Mouse (Mus musculus) ES-Bruce4 (cell line): ENCODE results near the gene Cbx5. TPM values are rescaled to one million over a fixed set of nuclear protein-coding genes. Genes with fewer than 3 reads are reported as not detected.
"Not testable (repeated sequence)": the region's sequence is repeated elsewhere in the genome, so short reads cannot be mapped to it uniquely, and the experiment has no call there.

Experiments
- H3K27ac ChIP-seq: 2 replicates; pipeline ENCODE4 v1.5.1; 2012; ENCODE audit warnings: low read length, inconsistent platforms; ENCODE audit not compliant: insufficient read depth
- H3K27me3 ChIP-seq: 2 replicates; pipeline ENCODE4 v1.6.1; 2012; ENCODE audit warnings: mild to moderate bottlenecking, low read length, inconsistent platforms; ENCODE audit not compliant: control insufficient read depth, poor library complexity, insufficient read depth, severe bottlenecking
- H3K36me3 ChIP-seq: 2 replicates; pipeline ENCODE4 v1.6.1; 2012; ENCODE audit warnings: inconsistent platforms, mild to moderate bottlenecking, low read length, moderate library complexity; ENCODE audit not compliant: control insufficient read depth, poor library complexity, insufficient read depth, severe bottlenecking
- H3K4me1 ChIP-seq: one replicate; pipeline ENCODE4 v1.8.1; 2011; ENCODE audit warnings: low read length; ENCODE audit not compliant: control insufficient read depth, insufficient read depth
- H3K4me3 ChIP-seq: 2 replicates; pipeline ENCODE4 v1.5.1; 2011; ENCODE audit warnings: low read depth, mild to moderate bottlenecking, low read length
- H3K9ac ChIP-seq: 2 replicates; pipeline ENCODE4 v1.6.1; 2012; ENCODE audit warnings: low read depth, mild to moderate bottlenecking, inconsistent platforms; ENCODE audit not compliant: poor library complexity, severe bottlenecking
- H3K9me3 ChIP-seq: replicated peaks from 2 replicates; pipeline ENCODE4 v1.6.1; 2012; ENCODE audit warnings: mild to moderate bottlenecking, low read length, inconsistent platforms; ENCODE audit not compliant: control insufficient read depth, poor library complexity, insufficient read depth, severe bottlenecking
- CTCF ChIP-seq: IDR thresholded peaks from one replicate; pipeline ENCODE4 v1.8.1; 2011; ENCODE audit warnings: low read depth, low read length
- EP300 ChIP-seq: IDR thresholded peaks from 2 replicates; pipeline ENCODE4 v1.6.1; 2011; ENCODE audit warnings: low read depth, low read length; ENCODE audit not compliant: insufficient read depth
- POLR2A ChIP-seq: IDR thresholded peaks from one replicate; pipeline ENCODE4 v1.8.1; 2011; ENCODE audit warnings: low read length; ENCODE audit not compliant: insufficient read depth
- polyA plus RNA-seq: library from polyadenylated mRNA; stranded (reverse); fragments of >200 nt; gene quantifications from 2 replicates; pipeline ENCODE4 v1.2.4, GENCODE M21; 2011; ENCODE audit warnings: low read depth; ENCODE audit not compliant: missing spikeins, insufficient read depth, insufficient read length

Cbx5 gene
- polyA plus RNA-seq, 1 experiment: 317 TPM

- Histone ChIP-seq H3K4me3 (no peak overlapping the region), H3K27ac (no peak overlapping the region), H3K4me1 (no peaks in the 10 kb centered on the region), H3K9me3 (no peaks in the 10 kb centered on the region), H3K9ac (no peak overlapping the region), H3K36me3 (peaks cover 4% of the 10 kb centered on the region), H3K27me3 (no peaks in the 10 kb centered on the region)
- no peak for TF ChIP-seq POLR2A
- no peak for TF ChIP-seq EP300
- TF ChIP-seq CTCF: no peak
Measured at GRCm38 (mm10) chr15:103252660-103253059, 13.0 kb upstream of the Cbx5 start.

- no peak for TF ChIP-seq EP300
- no peak for TF ChIP-seq CTCF
- no peak for TF ChIP-seq POLR2A
- Histone ChIP-seq H3K4me1 (no peaks in the 10 kb centered on the region), H3K27ac (no peak overlapping the region), H3K9ac (no peak overlapping the region), H3K27me3 (no peaks in the 10 kb centered on the region), H3K36me3 (peaks cover 14% of the 10 kb centered on the region), H3K9me3 (no peaks in the 10 kb centered on the region), H3K4me3 (no peak overlapping the region)
Measured at GRCm38 (mm10) chr15:103251595-103251994, 12.0 kb upstream of the Cbx5 start.

GRCm38 (mm10) chr15:103250195-103250740, 10.7 kb upstream of the Cbx5 start:
- H3K4me3 ChIP-seq: no peak overlapping the region
- H3K36me3 ChIP-seq: peaks cover 28% of the 10 kb centered on the region
- no peaks in the 10 kb centered on the region for H3K9me3 ChIP-seq
- no peak for TF ChIP-seq EP300
- peak; percentile 90 for TF ChIP-seq CTCF
- no peaks in the 10 kb centered on the region for H3K4me1 ChIP-seq
- H3K27me3 ChIP-seq: no peaks in the 10 kb centered on the region
- no peak overlapping the region for H3K9ac ChIP-seq
- no peak overlapping the region for H3K27ac ChIP-seq

GRCm38 (mm10) chr15:103249511-103249910, 9.9 kb upstream of the Cbx5 start:
- not testable (repeated sequence) for H3K4me1 ChIP-seq, H3K27ac ChIP-seq, H3K27me3 ChIP-seq, H3K9ac ChIP-seq, H3K4me3 ChIP-seq, H3K9me3 ChIP-seq
- H3K36me3 ChIP-seq: peaks cover 33% of the 10 kb centered on the region

- Histone ChIP-seq H3K36me3 (peaks cover 38% of the 10 kb centered on the region), H3K9ac (no peak overlapping the region), H3K4me1 (no peaks in the 10 kb centered on the region), H3K27me3 (no peaks in the 10 kb centered on the region), H3K27ac (no peak overlapping the region), H3K9me3 (no peaks in the 10 kb centered on the region), H3K4me3 (no peak overlapping the region)
- TF ChIP-seq CTCF (no peak), POLR2A (no peak), EP300 (no peak)
Measured at GRCm38 (mm10) chr15:103248401-103249313, 9.0 kb upstream of the Cbx5 start.

GRCm38 (mm10) chr15:103247782-103248400, 8.3 kb upstream of the Cbx5 start:
- Histone ChIP-seq H3K27ac (peak overlapping the region; percentile 89), H3K9me3 (no peaks in the 10 kb centered on the region), H3K9ac (no peak overlapping the region), H3K36me3 (peaks cover 46% of the 10 kb centered on the region), H3K4me1 (no peaks in the 10 kb centered on the region), H3K27me3 (no peaks in the 10 kb centered on the region), H3K4me3 (no peak overlapping the region)
- no peak for TF ChIP-seq EP300
- no peak for TF ChIP-seq CTCF
- no peak for TF ChIP-seq POLR2A
